Mouse (Mus musculus) thymus, adult 2 months (tissue): ENCODE results near the gene 2900026A02Rik.

Experiments used
- CTCF ChIP-seq: fragments of 200-500 bp; IDR thresholded peaks from 2 replicates; pipeline ENCODE4 v1.5.1; 2012; ENCODE audit warnings: mild to moderate bottlenecking, control low read depth, low read length, moderate library complexity, borderline replicate concordance; ENCODE audit not compliant: control insufficient read depth, poor library complexity, insufficient read depth; ENCODE audit errors: extremely low read depth
- POLR2A ChIP-seq: fragments of 200-500 bp; IDR thresholded peaks from 2 replicates; pipeline ENCODE4 v1.6.1; 2012; ENCODE audit warnings: mild to moderate bottlenecking, low read length, control low read depth, moderate library complexity; ENCODE audit not compliant: control insufficient read depth, poor library complexity, insufficient read depth; ENCODE audit errors: extremely low read depth

DNA sequence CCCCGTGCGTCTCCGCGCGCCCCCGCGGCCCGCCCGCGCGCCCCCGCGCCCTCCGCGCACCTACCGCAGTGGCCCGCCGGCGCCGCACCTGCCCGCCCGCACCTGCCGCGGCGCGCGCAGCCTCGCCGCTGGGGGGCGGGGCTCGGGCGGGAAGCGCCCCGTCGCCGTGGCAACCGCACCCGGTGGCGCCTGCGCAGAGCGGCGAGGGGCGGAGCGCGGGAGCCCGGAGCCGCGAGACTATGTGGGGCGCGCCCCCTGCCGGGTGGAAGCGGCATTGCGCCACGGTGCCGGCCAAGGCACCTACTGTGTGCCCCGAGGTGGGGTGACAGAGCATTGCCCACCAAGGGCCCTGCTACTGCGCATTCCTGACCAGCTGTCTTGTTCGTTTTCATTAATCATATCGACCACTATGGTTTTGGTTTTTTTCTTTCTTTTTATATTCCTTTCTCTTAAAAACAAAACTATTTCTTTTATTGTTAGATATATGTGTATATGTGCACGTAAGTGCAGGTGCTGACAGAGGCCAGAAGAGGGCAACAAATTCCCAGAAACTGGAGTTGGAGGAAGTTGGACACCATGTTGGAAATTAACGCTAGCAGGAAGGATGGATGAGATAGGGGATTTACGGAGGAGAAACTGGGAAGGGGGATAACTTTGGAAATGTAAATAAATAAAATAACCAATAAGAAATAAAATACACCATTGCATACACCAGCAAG lies at the start of gene 2900026A02Rik:
- TF ChIP-seq POLR2A (no peak), CTCF (peak; percentile 57; the same call in 1 of the 2 replicates)
